Mouse (Mus musculus) frontal cortex, postnatal 25 days (tissue): ENCODE data around the gene Kcnrg.
"Not testable (repeated sequence)": the region's sequence is repeated elsewhere in the genome, so short reads cannot be mapped to it uniquely, and the experiment has no call there.

Experiments
- DNase-seq, 2 experiments: peaks; one replicate each; pipeline ENCODE4 v3.0.0; 2022; ENCODE audit warnings: low spot score in 2 of 2

Kcnrg gene

GRCm38 (mm10) chr14:61607157-61607556 is at the start of gene Kcnrg:
TSS of gene Kcnrg (plus strand) at chr14:61607457.
- no peak for DNase-seq

- no peak for DNase-seq
Observed at GRCm38 (mm10) chr14:61558901-61559300, 48.4 kb upstream of the Kcnrg start.

GRCm38 (mm10) chr14:61559856-61560255 is 47.4 kb upstream of the Kcnrg start:
- DNase-seq, result no peak

- not testable (repeated sequence) for DNase-seq
Observed at GRCm38 (mm10) chr14:61566211-61566610, 41.0 kb upstream of the Kcnrg start.

- no peak for DNase-seq
Observed at GRCm38 (mm10) chr14:61569344-61569743, 37.9 kb upstream of the Kcnrg start.

GRCm38 (mm10) chr14:61571366-61571765 is 35.9 kb upstream of the Kcnrg start:
- DNase-seq, result peak; percentile 79 to 80

- DNase-seq, result no peak
Observed at GRCm38 (mm10) chr14:61572131-61572530, 35.1 kb upstream of the Kcnrg start.

- no peak for DNase-seq
Observed at GRCm38 (mm10) chr14:61575066-61575465, 32.2 kb upstream of the Kcnrg start.

GRCm38 (mm10) chr14:61575941-61576340 is 31.3 kb upstream of the Kcnrg start:
- DNase-seq, result no peak

GRCm38 (mm10) chr14:61589288-61590065 is 17.8 kb upstream of the Kcnrg start:
- DNase-seq, result no peak

GRCm38 (mm10) chr14:61596719-61597426 is 10.4 kb upstream of the Kcnrg start:
- no peak for DNase-seq

- DNase-seq, result no peak
Observed at GRCm38 (mm10) chr14:61597968-61598367, 9.3 kb upstream of the Kcnrg start, which contains the start of gene Trim13. TSS of gene Trim13 (plus strand) at chr14:61598247.

GRCm38 (mm10) chr14:61599057-61599806 is 8.0 kb upstream of the Kcnrg start:
- DNase-seq, result peak; percentile 72 to 80

- DNase-seq, result no peak
Observed at GRCm38 (mm10) chr14:61601348-61601747, 5.9 kb upstream of the Kcnrg start.

GRCm38 (mm10) chr14:61603069-61603755 is 4.0 kb upstream of the Kcnrg start:
- no peak for DNase-seq

- no peak for DNase-seq
Observed at GRCm38 (mm10) chr14:61604081-61604480, 3.2 kb upstream of the Kcnrg start.

GRCm38 (mm10) chr14:61606088-61606487 is 1.2 kb upstream of the Kcnrg start:
- not testable (repeated sequence) for DNase-seq

GRCm38 (mm10) chr14:61611766-61612165 is 4.5 kb downstream of the Kcnrg start:
- no peak for DNase-seq

GRCm38 (mm10) chr14:61613319-61613718 is 6.1 kb downstream of the Kcnrg start:
- DNase-seq, result no peak

GRCm38 (mm10) chr14:61620371-61620770 is 13.1 kb downstream of the Kcnrg start:
- DNase-seq, result no peak

- no peak for DNase-seq
Observed at GRCm38 (mm10) chr14:61635969-61636368, 28.7 kb downstream of the Kcnrg start.

GRCm38 (mm10) chr14:61642668-61643067 is 35.4 kb downstream of the Kcnrg start:
- no peak for DNase-seq
